Mouse (Mus musculus) layer of hippocampus, adult 2 months (tissue): ENCODE results near the gene Abcd1. TPM values are rescaled to one million over a fixed set of nuclear protein-coding genes. Genes with fewer than 3 reads are reported as not detected.

Source experiments
- DNase-seq, 2 experiments: peaks; one replicate each; pipeline ENCODE4 v3.0.0; 2022; ENCODE audit warnings: low spot score in 2 of 2
- H3K27ac ChIP-seq: fragments of 200-600 bp; 2 replicates; pipeline ENCODE4 v1.8.1; 2022
- H3K4me3 ChIP-seq: fragments of 200-600 bp; 2 replicates; pipeline ENCODE4 v1.8.1; 2022; ENCODE audit warnings: mild to moderate bottlenecking
- CTCF ChIP-seq: fragments of 200-600 bp; conservative IDR thresholded peaks from 2 replicates; pipeline ENCODE4 v1.8.1; 2022; ENCODE audit warnings: antibody characterized with exemption, mild to moderate bottlenecking, moderate library complexity
- long read RNA-seq, 2 experiments: library from polyadenylated mRNA; stranded (forward); transcript quantifications; one replicate each; pipeline ENCODE4 v2.0.0; 2021; ENCODE audit warnings: borderline mapping rate in 2 of 2
- total RNA-seq, 2 experiments: library from RNA; stranded (reverse); gene quantifications; 2 replicates each; pipeline ENCODE4 v1.2.3; 2021

Gene Abcd1
- 10 to 100 TPM; 11.2 to 11.8 TPM for total RNA-seq
- long read RNA-seq, experiment 1, transcript Abcd1-201 (10 exons, 3,648 nt): major isoform, 6 of 9 reads
- long read RNA-seq, experiment 1, partial matches to known transcripts: 2 of 9 reads
- long read RNA-seq, experiment 1, other reads (novel, unspliced or antisense): 1 of 9 reads
- long read RNA-seq, experiment 2, transcript Abcd1-201 (10 exons, 3,648 nt): major isoform, 8 of 11 reads
- long read RNA-seq, experiment 2, partial matches to known transcripts: 2 of 11 reads
- long read RNA-seq, experiment 2, other reads (novel, unspliced or antisense): 1 of 11 reads

GRCm38 (mm10) chrX:73716109-73716661 is at the start of gene Abcd1, which contains the start of gene Bcap31:
Abcd1 (plus strand) TSS chrX:73716597.
Bcap31 (minus strand) TSS chrX:73716175.
- DNase-seq: peak; percentile 87 to 91
- 0 out of 2 replicates have a peak, but pooled peaks have one; percentile 4 for TF ChIP-seq CTCF
- H3K4me3 ChIP-seq: peak within 1 kb of the TSS; percentile 59
- H3K27ac ChIP-seq: peak within 1 kb of the TSS; percentile 91

GRCm38 (mm10) chrX:73672031-73672431 is 44.4 kb upstream of the Abcd1 start:
- peak; percentile 35 for DNase-seq
- H3K4me3 ChIP-seq: no peak overlapping the region; the same call in 1 of the 2 replicates
- TF ChIP-seq CTCF: peak; percentile 76
- peak overlapping the region; percentile 18; the same call in 1 of the 2 replicates for H3K27ac ChIP-seq

GRCm38 (mm10) chrX:73672879-73673618 is 43.3 kb upstream of the Abcd1 start, which contains the start of gene Slc6a8:
Slc6a8 (plus strand) TSS chrX:73673150.
- peak within 1 kb of the TSS; percentile 94 for H3K27ac ChIP-seq
- peak within 1 kb of the TSS; percentile 69 for H3K4me3 ChIP-seq
- DNase-seq: peak; percentile 47 to 51
- TF ChIP-seq CTCF: no peak

DNA sequence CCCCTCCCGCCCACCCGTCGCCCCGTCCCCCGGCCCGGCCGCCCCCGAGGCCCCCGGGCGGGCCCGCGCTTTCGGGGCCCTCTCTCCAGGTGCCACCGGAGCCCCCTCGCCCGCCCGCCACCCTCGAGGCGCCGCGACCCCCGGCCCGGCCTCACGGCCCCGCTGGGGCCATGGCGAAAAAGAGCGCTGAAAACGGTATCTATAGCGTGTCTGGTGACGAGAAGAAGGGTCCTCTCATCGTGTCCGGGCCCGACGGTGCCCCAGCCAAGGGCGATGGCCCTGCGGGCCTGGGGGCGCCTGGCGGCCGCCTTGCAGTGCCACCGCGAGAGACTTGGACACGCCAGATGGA is 42.8 kb upstream of the Abcd1 start:
- no peak for DNase-seq
- no peak for TF ChIP-seq CTCF
- Histone ChIP-seq H3K4me3 (peak overlapping the region; percentile 69), H3K27ac (peak overlapping the region; percentile 94)

GRCm38 (mm10) chrX:73673968-73674661 is 42.3 kb upstream of the Abcd1 start:
- DNase-seq: no peak
- TF ChIP-seq CTCF: no peak
- H3K27ac ChIP-seq: peak overlapping the region; percentile 94
- peak overlapping the region; percentile 69 for H3K4me3 ChIP-seq

DNA sequence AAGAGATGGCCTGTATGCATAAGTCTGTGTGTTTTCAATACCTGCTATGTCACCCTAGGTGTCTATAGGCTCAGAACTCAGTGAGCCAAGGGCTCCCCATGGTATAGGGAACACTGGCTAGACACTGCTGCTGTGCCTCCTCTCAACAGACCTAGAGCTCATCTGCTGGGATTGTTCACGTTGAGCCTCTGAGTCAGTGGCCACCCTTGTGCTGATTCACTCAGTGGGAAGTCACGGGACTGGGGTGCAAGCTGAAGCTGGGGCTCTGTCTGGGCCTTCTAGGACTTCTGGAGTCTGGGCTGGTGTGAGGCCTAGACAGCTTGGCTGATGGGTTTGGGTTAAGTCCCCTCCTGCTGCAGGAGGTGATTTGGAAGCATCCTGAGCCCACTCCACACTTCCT is 41.2 kb upstream of the Abcd1 start:
- DNase-seq: no peak
- no peak for TF ChIP-seq CTCF
- Histone ChIP-seq H3K4me3 (peak overlapping the region; percentile 69), H3K27ac (peak overlapping the region; percentile 94)

DNA sequence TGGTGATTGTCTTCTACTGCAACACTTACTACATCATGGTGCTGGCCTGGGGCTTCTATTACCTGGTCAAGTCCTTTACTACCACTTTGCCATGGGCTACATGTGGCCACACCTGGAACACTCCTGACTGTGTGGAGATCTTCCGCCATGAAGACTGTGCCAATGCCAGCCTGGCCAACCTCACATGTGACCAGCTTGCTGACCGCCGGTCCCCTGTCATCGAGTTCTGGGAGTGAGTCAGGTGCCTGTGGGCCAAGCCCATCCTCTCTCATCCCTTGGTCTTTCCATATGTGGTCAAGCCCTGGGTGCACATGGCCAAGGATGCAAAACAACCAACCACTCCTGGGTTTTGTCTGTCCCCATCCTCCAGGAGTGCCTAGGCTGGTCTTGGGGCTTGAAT is 39.7 kb upstream of the Abcd1 start:
- Histone ChIP-seq H3K27ac (no peak overlapping the region), H3K4me3 (no peak overlapping the region)
- DNase-seq: no peak
- no peak for TF ChIP-seq CTCF

DNA sequence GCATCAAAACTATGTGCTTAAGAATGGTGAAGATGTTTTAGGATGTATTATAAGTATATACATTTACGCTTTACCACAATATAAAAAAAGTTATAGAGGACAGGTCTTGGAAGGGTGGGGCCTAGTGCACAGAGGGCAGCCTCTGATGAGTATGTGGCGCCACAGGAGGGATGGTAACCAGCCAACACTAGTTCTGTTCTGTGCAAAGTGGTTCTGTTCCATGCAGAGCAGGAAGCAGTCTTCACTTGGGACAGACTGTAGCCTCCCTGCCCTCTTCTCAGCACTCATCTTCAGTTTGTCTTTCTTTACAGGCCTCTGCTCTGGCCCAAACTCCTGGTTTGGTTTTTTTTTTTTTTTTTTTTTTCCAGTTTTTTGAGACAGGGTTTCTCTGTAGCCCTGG is 32.2 kb upstream of the Abcd1 start:
- DNase-seq: no peak
- no peak for TF ChIP-seq CTCF
- Histone ChIP-seq H3K4me3 (no peak overlapping the region), H3K27ac (no peak overlapping the region)

- Histone ChIP-seq H3K4me3 (no peak overlapping the region), H3K27ac (no peak overlapping the region)
- DNase-seq: no peak
- no peak for TF ChIP-seq CTCF
Measured at GRCm38 (mm10) chrX:73684978-73685377, 31.4 kb upstream of the Abcd1 start.

- Histone ChIP-seq H3K27ac (no peak overlapping the region), H3K4me3 (no peak overlapping the region)
- no peak for DNase-seq
- TF ChIP-seq CTCF: no peak
Measured at GRCm38 (mm10) chrX:73685629-73686028, 30.8 kb upstream of the Abcd1 start.

DNA sequence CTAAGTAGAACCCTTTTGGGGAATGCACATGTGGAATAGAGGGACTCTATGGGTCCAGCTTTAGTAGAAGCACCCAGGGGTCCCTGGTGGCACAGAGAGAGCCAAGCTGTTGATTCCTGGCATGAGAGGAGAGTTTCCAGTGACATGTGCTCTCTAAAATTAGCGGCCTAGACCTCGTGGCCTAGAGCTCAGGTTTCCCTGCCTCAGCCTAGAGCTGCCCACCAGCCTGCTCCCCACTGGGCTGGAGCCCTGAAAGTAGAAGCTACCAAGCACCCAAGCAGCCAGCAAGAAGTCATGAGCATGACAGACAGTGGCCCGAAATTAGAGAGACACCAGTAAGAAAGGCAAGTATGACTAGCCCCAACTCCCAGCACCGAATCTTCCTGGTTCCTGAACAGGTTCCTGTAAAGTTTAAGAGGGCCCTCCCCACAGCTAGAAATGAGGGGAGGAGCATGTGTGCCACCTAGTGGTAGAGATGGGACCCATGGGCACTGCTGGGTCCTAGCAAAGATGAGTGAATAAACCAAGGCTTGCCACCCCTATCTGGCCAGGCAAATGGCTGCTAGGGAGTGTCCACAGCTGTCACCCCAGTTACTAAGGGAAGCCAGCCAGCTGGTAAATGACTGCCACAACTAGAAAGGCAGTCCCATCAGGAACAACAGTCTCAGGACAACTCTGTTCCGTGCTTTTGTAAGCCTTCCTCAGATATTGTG is 25.3 kb upstream of the Abcd1 start:
- Histone ChIP-seq H3K4me3 (no peak overlapping the region), H3K27ac (no peak overlapping the region)
- DNase-seq: peak; percentile 42 to 45
- TF ChIP-seq CTCF: peak; percentile 84

DNA sequence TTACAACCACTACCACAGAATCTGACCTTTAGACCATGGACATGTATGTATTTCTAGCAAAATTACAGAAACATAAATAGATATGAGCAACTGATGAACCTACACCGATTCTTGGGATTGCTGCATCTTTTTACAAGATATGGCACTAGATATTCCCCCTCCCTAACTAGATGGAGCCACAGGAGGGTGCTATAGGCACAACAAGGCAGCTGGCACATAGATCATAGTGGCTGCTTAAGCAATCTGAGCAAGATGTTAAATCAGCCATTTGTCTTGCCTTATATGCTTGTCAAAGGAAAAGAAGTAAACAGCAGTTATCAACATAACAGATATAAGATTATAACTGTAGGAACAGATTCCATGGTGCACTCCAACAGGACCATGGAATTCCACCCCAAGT is 15.9 kb upstream of the Abcd1 start:
- no peak overlapping the region for H3K27ac ChIP-seq
- TF ChIP-seq CTCF: peak; percentile 58
- DNase-seq: no peak
- H3K4me3 ChIP-seq: no peak overlapping the region
